23 mouse cellular contexts compared by ENCODE assay signal in the genomic region with DNA sequence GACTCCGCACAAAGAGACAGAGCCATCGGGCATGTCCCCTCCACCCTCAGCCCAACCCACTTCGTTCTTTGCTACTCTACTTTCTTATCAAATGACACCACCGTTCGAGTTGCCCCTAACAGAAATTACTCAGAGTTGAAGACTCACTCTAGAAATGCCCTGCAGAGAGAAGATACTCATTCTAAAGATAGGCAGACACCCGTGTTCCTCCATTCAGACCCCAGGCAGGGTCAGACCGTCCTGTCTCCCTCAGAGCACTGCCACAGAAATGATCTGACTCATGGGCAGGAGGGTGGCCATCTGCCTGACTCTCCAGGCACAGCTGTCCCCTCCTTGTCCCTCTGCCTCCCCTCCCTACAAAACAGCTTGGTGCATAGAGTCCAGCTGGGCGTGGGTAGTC.
DNase-seq lines count a peak whose midpoint lies in the region; ATAC-seq lines count a peak whose summit lies in the region.
"Had no signal": no experiment of that assay in that cellular context is flagged by ENCODE, and none has a peak within 500 bp of the region (broad histone marks: within the 10 kb centered on the region; RNA-seq: fewer than 3 reads in every experiment).

No protein-coding gene starts in this region.

- H3K27me3 ChIP-seq in erythroblast, embryonic 14.5 days (ENCODE audit: control insufficient read depth) = peaks cover 5% of the 10 kb centered on the region; the same call in 1 of the 2 replicates
- H3K27me3 ChIP-seq in liver, embryonic 16.5 days (ENCODE audit: control insufficient read depth, insufficient read depth, low read depth, low read length) = no peaks in the 10 kb centered on the region
- H3K27me3 ChIP-seq: forebrain, embryonic 15.5 days had no signal

- H3K27ac ChIP-seq in liver, embryonic 16.5 days (ENCODE audit: low read length) = peak overlapping the region; percentile 78
- H3K27ac ChIP-seq: forebrain, embryonic 15.5 days; hindbrain, embryonic 15.5 days; kidney, postnatal 0 days; layer of hippocampus, adult 2 months; left cerebral cortex, adult 2 months; limb, embryonic 12.5 days; lung, embryonic 15.5 days had no signal

- peak overlapping the region; percentile 15 for H3K4me3 ChIP-seq in erythroblast, embryonic 14.5 days (replicated peaks)
- no peak overlapping the region for H3K4me3 ChIP-seq in liver, embryonic 16.5 days (ENCODE audit: low read depth, low read length)
- H3K4me3 ChIP-seq: forebrain, embryonic 15.5 days; hindbrain, embryonic 15.5 days; layer of hippocampus, adult 2 months; left cerebral cortex, adult 2 months; limb, embryonic 12.5 days; lung, embryonic 15.5 days; megakaryocyte, embryonic 14.5 days had no signal

- no peaks in the 10 kb centered on the region; the same call in 1 of the 2 replicates for H3K36me3 ChIP-seq in erythroblast, embryonic 14.5 days (ENCODE audit: control insufficient read depth)
- H3K36me3 ChIP-seq in liver, embryonic 16.5 days (ENCODE audit: control insufficient read depth, insufficient read depth) = no peaks in the 10 kb centered on the region
- H3K36me3 ChIP-seq: forebrain, embryonic 15.5 days; hindbrain, embryonic 15.5 days; limb, embryonic 12.5 days; lung, embryonic 15.5 days had no signal

- no peak overlapping the region; the same call in 1 of the 2 replicates for H3K9ac ChIP-seq in liver, embryonic 16.5 days (ENCODE audit: low read depth, low read length)
- H3K9ac ChIP-seq: forebrain, embryonic 15.5 days; hindbrain, embryonic 15.5 days; limb, embryonic 12.5 days; lung, embryonic 15.5 days had no signal

- peaks cover 66% of the 10 kb centered on the region for H3K4me1 ChIP-seq in erythroblast, embryonic 14.5 days (ENCODE audit: control insufficient read depth)
- peaks cover 11% of the 10 kb centered on the region for H3K4me1 ChIP-seq in liver, embryonic 16.5 days (ENCODE audit: control insufficient read depth, low read depth, low read length)

- 31% methylated on average over 8 of the region's 8 CpGs for WGBS in liver, embryonic 16.5 days (ENCODE audit: insufficient replicate concordance)

- no peaks in the 10 kb centered on the region for H3K9me3 ChIP-seq in erythroblast, embryonic 14.5 days (ENCODE audit: control insufficient read depth, low read length)
- no peaks in the 10 kb centered on the region for H3K9me3 ChIP-seq in liver, embryonic 16.5 days (replicated peaks; ENCODE audit: control insufficient read depth, low read length)
- H3K9me3 ChIP-seq: forebrain, embryonic 15.5 days; hindbrain, embryonic 15.5 days; limb, embryonic 12.5 days; lung, embryonic 15.5 days had no signal

- peak; percentile 38 to 64 for DNase-seq in cerebellum, postnatal 10 days
- DNase-seq in left cerebral cortex, postnatal 4 days = peak; percentile 52
- no peak for DNase-seq in left cerebral cortex, postnatal 10 days (ENCODE audit: extremely low spot score in 1 of 2, low spot score in 2 of 2)
- DNase-seq in gastrocnemius, adult 8-10 months (ENCODE audit: low spot score in 2 of 2) = no peak
- DNase-seq in lung, postnatal 14 days = no peak
- DNase-seq: adrenal gland, adult 2 months; cerebellum, adult 9-10 months; embryo, embryonic 11 days; heart, postnatal 10 days; kidney, adult 11 months; right cerebral cortex, postnatal 25 days; thymus, postnatal 4 days had no signal

- no peak for ATAC-seq in cerebellum, adult (ENCODE audit: insufficient number of reproducible peaks, low FRiP score, low TSS enrichment)
- ATAC-seq in liver, embryonic 16.5 days (ENCODE audit: low read depth) = peak; percentile 88
- ATAC-seq: forebrain, embryonic 15.5 days had no signal

- intact Hi-C loops in left cerebral cortex, postnatal 4 days (cut with DNase I) = no loop called here
- intact Hi-C loops in left cerebral cortex, postnatal 10 days (cut with DNase I) = no loop called here

- peak overlapping the region; percentile 10; the same call in 1 of the 2 replicates for H3K4me2 ChIP-seq in liver, embryonic 16.5 days (ENCODE audit: low read depth, low read length)
- H3K4me2 ChIP-seq: forebrain, embryonic 15.5 days; hindbrain, embryonic 15.5 days; limb, embryonic 12.5 days; lung, embryonic 15.5 days had no signal

Comparison
In these comparisons a context has a peak if more than half of its experiments do, and no peak if none do; other contexts are left out.
1. DNase-seq: peak in cerebellum, postnatal 10 days (2 of 2) and left cerebral cortex, postnatal 4 days (single experiment); none in left cerebral cortex, postnatal 10 days (0 of 2), gastrocnemius, adult 8-10 months (0 of 2) and lung, postnatal 14 days (single experiment).